Mouse (Mus musculus) skeletal muscle tissue, adult 2 months (tissue): ENCODE data around the gene Fam114a2.
"Not testable (repeated sequence)": the region's sequence is repeated elsewhere in the genome, so short reads cannot be mapped to it uniquely, and the experiment has no call there.

Experiments
- DNase-seq: peaks from one replicate; pipeline ENCODE4 v3.0.0-alpha.2; 2012; ENCODE audit warnings: low read depth, low spot score

The Fam114a2 gene

DNA sequence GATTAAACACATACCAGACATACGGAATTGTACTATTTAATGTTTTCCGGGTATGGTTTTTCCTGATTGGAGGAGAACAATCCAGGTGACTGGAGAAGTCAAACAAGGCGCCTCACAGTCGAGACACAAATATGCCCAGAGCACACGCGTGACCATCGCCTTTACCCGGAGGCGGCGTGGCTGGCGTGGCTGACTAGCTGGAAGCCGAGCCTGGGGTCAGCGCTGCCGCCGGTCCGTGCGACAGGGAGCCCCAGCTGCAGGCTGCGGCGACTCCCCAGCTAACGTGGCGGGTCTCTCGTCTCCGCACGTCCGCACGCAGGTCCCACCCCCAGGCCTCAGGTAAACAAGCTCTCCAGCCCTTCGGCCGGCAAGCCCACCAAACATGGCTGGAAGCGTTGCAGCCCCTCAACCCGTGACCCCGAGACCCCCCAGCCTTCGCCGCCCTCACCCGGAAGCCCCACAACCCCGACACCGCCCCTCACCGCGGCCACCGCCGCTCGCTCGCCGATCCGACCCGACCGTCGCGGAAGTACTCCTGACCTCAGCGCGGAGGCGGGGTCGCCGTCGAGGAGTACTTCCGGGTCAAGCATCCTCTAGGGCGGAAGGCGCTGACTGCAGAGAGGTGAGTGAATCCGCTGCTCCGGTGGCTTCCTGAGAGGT, at the start of gene Fam114a2, which contains the start of gene Mfap3:
TSS of gene Fam114a2 (minus strand) at position 527 of the 660 bp plus-strand sequence.
TSS of gene Mfap3 (plus strand) at position 574 of the 660 bp plus-strand sequence.
- DNase-seq = peak; percentile 77

DNA sequence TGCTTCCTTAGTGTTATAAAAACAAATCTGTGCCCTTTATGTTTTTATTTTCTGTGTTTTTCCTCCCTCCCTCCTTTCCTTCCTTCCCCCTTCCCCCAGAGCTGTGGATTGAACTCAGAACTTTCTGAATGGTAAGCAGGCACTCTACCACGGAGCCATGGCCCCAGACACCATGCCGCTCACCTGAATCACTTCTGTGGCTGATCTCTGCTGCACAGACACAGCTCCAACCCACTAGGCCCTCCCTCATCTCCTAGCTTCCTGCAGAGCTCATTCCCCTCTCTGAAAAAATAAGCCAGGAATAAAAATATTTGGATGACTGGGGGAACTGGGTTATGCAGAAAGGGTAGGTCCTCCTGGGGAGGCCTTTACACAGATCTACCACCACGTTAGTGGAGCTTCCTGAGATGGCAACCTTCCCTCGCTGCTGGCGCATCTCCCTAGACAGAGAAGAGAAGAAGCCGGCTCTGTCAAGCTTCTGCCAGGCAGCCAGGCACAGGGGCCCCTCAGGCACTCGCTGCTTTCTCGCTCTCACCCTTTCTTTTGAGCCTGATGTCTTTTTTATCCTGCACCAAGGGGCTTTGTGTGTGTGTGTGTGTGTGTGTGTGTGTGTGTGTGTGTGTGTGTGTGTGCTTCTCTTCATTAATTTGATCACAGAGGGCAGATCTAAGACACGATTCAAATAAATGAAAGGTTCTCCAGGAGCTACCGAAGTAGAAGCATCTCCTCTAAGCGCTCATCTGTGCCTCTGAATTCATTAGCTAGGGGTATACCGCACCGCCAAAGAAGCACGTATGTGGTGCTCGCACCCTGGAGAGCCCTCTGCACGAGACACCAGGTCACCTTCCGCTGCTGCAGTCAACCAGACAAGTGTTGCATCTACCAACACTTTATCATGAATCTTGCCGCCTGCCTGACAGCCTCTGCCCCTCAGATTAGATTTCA, 47.9 kb upstream of the Fam114a2 start:
- no peak for DNase-seq

DNA sequence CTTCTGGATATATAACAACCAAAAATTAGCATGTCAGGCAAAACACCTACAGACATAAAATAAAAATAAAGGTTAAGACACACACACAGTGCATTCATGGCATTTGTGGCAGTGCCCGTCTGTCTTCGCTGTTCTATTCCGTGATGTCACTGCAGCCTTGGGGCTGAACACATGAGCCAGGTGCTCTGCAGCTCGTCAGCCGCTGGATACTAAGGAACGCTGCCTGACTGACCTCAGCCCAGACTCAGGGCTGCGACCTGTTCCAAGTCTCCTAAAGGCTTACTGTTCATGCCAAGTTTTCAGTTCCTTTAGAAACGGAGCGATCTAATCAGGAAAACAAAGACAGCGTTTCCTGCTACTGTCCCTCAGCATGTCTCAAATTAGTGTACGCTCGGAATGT, 46.1 kb upstream of the Fam114a2 start:
- no peak for DNase-seq

DNA sequence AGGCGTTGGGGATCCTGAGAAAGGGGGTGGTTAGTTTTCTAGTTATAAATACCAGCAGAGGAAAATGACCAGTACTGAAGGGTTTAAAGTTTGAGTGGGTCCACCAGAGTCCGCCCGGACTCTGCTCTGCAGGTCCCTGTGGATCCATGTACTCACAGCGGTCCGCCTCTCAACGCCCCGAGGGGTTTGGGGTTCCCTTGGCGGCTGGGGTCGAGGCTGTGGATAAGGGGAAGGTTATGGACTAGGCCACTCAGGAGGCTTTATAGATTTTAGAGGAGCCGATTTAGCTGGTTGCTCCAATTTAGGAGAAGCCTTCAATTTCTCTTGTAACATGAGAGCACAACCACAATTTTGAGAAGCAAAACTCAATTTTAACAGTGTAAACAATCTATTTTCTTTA, 39.5 kb upstream of the Fam114a2 start:
- not testable (repeated sequence) for DNase-seq

DNA sequence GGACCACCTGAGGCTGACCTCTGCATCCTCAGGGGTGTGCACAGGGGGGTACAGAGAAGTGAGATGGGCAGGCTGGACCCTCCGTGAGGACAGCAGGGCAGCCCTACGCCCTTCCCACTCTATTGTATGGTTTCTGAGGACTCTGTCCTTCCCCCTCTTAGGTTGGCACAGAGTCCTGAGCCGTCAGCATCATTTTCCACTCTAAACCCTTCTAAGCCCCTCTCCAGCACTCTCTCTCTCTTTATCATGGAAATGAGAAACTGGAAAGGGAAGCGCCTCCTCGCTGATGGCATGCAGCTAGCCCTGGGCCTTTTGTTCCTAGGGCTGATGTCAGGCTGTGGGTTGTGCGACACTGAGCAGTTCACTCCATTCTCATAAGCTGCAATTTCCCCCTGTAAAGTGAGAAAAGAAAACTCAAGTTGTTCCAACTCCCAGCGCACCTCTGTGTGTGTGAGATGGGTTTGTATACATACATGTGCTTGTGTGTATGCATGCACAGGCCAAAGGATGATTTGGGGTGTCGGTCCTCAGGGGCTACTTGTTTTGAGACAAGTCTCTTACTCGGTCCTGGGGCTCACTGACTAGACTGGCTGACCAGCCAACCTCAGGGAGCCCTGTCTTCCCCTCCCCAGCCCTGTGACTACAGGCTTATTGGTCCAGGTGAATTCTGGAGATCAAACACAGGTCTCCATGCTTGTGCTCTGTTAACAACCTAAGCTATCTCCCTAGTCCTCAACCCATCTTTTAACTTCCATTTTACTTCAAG, 34.8 kb upstream of the Fam114a2 start:
- no peak for DNase-seq

DNA sequence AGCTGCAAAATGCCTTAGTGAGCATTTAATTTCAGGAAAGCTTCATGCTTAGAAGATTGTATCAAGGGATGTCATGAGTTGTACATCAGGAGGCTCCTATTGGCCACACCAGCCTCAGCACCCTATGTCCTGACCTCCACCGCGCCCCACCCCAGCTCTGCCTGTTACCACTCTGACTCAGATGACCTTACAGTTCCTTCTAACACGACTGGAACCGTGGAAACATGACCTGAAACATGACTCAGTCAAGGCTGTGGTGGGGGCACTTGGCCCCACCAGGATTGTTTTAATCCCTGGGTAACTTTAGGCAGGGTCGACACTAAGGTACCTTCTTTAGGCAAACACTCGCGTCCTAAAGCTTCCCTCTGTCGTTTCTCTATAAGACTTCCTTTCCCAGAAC, 32.6 kb upstream of the Fam114a2 start:
- DNase-seq = no peak

DNA sequence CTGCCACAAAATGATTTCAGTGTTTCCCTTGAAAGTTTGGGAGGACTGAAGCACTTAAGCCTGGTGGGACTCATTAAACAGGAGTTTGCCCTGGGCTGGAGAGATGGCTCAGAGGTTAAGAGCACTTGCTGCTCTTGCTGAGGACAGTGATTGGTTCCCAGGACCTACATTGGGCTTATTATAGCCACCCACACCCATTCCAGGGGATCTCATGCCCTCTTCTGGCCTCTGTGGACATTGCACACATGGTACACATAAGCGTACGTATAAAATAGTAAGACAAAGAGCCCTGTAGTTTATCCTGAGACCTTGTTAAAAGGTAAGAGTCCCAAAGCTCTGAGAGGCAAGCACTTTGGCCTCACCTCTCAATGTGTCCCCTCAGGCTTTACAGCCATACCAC, 31.8 kb upstream of the Fam114a2 start:
- no peak for DNase-seq

DNA sequence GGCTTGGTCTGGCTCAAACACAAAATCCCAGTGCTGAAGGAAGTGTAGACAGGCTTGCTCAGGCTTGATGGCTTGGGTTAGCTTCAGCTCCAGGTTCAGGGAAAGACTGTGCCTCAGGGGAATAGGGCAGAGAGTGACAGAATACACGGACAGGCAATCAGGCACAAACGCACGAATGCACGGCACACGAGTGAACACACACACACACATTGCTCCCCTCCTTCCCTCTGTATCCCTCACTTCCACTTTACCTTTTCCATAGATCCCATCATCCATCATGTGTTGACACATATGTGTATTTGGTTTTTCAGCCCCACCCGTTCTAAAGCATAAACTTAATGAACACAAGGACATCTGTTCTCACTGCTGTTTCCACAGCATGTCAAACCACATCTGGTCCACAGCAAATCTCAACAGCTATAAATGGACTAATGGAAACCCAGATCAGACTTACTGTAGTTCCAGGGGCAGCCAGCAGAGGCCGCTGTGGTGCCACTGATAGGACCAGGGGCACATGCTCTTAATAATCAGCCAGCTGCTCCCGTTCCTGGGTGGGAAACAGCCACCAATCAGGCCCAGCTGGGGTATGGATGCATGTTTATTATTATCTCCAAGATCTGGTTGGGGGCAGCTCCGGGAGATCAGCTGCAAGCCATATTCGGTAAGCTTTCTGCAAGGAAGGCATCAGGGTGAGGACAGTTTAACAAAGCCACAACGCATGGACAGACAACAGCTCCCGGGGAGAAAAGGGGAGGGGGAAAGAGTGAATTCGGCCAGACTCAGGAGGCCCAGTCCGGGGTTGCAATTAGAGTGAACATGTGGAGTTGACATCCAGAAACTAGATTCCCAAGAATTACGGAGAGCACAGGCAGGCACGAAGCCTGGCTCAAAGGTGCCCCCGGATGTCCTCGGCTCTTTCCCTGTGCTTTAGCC, 30.5 kb upstream of the Fam114a2 start:
- DNase-seq = peak; percentile 66

DNA sequence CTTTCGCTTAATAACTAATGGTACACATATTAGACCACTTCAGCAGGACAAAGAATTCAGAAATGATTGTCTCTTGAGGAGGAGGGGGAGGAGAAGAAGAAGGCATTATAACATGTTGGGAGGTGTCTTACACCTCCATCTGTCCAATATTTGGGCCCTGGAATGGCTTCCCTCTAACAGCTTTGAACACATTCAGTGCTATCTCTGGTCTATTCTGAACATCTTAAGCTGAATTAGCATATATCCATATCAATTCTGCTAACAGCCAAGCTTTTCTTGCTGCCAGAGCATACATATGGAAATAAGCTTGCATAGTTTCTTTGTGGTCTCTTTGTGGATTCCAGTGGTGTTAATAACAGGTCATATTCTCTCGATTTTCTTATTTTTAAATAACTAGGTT, 22.3 kb upstream of the Fam114a2 start:
- DNase-seq = no peak

DNA sequence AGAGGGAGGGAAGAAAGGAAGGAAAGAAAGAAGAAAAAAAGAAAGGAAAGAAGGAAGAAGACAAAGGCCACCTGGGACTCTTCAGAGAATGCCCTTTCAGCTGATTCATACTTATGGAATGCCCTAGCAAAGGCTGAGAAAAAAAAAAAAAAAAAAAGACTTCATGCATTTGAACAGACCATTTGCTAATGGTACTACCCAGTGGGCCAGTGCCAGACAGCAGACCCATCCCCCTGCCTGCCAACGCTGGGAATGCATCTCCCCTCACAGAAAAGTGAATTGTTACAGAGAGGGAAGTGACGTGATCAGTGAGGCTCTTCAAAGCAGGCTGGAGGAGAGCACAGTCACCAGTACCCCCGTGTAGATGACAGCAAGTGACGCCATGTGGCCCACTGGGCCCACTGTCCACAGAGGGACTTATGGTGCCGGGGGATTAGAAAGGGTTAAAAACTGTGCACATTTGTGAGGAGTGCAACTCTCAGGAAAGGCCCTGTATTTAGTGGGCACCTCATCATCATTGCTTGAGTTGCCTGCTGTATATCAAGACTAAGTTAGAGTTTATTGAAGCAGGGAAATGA, 21.5 kb upstream of the Fam114a2 start:
- no peak for DNase-seq

DNA sequence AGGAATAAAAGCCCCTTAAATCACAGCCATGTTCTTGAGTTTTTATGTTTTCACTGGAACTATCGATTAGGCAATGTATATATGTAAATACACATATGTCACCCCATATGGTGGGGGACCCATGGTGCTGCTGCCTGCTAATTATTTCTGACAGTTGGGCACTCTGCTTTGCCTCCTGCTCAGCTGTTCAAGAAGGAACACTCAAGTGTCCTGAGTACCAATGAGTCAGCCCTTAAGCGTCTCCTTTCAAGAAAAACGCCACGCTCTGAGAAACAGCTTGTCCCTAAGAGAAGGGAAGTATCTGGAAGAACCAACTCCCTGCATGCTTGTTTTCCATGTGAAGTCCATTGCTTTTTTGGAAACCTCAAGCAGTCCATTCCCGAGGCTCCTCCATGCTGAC, 17.5 kb upstream of the Fam114a2 start:
- no peak for DNase-seq

DNA sequence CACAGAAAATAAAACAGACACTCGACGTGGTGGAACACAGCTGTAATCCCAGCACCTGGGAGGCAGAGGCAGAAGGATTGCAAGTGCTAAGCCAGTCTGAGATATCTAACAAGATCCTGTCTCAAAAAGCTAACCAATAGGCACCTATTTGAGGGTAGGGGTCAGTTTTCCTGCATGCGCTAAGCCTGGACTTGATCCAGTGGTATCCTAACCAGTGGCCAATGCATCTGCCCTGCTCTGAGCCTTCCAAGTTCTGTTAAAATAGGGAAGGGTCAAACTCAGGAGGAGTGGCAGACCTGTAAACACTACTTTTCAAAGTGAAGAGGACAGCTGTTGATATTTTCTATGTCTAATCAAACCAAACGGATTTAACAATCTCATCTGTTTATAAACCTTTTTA, 13.9 kb upstream of the Fam114a2 start:
- no peak for DNase-seq

DNA sequence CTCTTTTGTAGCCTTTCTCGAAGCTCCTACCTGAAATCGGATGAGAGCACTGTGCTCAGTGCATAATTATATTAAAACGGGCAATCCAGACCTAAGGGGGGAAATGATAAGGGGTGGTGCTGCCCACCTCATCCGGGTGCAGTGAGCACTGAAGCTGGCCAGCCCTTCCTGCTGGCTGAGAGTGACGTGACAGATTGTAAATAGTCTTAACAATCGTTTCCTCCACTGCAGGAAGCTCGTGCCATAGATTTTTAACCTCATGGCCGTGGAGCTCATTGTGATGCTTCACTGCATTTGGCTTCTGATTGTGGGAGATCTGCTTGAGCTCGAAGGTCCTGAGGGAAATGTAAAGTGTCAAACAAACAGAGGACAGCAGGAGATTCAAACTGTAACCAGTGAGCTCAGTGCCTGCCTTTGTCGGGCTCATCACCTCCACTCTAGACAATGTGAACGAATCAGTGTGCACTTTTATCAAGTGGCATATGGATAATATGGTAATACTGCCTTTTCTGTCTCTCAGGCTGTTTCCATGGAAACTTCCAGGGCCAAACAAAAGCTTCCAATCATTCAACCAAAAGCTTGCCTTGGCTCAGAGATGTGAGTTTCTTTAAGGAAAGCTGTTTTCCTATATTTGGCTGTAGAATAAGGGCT, 13.0 kb upstream of the Fam114a2 start:
- DNase-seq = no peak

DNA sequence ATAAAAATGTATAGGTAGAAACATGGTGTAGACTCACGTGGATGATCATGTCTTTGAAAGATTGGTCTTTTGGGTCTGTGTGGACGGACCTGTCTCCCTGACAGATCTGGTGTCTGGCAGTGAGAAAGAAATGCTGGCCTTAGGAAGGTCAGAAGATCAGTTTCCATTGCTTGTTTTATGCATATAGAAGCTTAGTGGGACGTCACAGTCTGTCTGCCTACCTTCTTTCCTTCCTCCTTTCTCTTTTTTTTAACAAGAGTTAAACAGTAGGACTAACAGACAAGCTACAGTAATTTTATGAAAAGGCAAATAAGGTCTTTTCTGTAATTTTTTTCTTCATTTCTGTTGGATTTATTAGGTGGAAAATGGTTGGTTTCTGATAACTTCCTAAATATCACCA, 10.7 kb upstream of the Fam114a2 start:
- no peak for DNase-seq

DNA sequence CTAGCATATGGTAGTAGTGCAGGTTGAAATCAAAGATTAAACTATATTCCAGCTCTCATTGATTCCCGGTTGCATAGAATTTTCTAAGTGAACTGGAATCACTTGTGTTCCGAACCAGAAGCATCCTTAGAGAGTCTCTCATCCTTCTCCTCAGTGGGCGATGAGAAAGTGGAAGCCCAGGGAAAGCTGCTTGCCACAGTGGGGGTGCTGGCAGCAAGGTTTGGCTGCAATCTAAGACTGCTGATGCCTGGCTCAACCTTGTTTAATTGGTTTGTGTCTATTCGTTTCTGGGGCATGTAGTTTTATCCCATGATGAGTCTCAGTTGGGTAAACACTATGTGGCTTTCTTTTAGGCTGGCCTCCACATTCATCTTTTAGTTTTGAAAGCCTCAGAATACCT, 9.1 kb upstream of the Fam114a2 start:
- DNase-seq = no peak

DNA sequence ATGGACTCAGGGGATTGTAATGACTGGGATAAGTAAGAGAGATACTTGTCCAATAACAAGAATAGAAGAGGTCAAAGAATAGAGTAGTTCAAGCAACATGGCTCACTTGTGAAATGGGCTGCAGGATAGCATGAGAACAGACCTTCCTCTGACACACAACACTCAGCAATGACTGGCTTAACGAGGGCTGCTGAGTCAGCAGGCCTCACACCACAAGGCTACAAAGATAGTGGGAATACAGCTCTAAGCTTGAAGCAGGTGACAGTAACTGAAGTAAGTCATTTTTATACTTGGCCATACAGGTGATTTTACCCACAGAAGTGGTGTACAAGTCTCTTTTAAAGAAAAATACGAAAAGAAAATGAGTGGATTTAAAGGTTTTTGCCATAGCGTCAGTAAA, 7.5 kb upstream of the Fam114a2 start:
- DNase-seq = no peak

DNA sequence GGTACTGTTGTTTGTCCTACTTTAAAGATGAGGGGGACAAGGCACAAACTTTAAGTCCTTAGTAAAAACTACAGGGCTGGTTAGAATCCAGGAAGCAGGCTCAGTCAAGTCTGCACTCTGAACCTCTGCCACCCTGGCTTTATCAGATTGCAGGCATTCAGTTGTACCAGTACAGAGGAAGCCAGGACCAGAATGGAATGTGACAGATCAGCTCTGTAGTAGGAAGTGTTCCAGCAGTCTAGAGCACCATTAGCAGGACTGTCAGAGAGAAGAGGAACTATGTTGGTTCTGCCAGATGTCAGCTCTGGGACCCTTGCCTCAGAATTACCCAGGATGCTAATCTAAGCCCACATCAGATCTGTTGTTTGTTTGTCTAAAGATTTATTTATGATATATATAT, 6.2 kb upstream of the Fam114a2 start:
- peak; percentile 9 for DNase-seq

DNA sequence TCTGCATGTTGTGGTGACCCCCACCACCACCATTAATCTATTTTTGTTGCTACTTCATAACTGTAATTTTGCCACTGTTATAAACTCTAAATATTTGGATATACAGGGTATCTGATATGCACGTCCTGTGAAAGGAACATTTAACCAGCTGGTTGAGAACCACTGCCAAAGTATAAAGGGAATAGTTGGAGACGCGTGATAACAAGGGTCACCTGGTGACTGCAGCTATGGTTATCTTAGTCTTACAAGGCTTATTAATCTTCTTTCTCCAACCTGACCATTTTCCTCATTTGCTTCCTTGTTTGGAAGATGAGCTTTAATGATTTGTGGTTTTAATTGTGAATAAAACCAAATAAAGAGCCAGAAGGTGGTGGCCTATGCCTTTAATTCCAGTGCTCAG, 5.0 kb upstream of the Fam114a2 start:
- DNase-seq = no peak

DNA sequence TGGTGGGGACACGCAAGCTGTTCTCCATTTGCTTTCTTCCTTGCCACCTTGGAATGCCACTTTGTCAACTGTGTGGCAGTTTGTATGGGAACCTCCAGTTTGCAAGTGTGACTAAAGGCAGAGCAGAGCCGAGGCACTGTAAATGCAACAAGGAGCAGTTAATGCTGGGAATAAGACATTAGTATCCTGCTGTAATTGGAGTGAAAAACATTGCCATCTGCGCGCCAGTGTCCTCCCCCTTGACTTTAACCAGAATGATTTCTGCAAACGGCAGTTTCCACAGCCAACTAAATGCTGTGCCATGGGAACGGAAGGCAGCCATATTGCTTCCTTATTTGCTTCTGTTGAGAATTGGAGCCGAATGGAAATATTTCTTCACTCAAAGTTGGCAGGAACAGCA, 3.6 kb upstream of the Fam114a2 start:
- peak; percentile 8 for DNase-seq

DNA sequence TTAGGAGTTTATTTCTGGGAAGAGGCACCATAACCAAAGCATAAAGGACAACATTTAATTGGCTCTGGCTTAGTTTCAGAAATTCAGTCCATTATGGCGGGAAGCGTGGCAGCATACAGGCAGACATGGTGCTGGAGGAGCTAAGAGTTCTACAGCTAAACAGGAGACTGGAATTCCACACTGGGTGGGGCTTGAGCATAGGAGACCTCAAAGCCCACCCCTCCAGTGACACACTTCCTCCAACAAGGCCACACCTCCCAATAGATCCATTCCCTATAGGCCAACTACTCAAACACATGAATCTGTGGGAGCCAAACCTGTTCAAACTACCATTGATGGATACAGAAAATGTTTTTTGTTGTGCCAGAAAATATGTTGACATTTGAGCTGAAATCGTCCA, 2.8 kb upstream of the Fam114a2 start:
- no peak for DNase-seq
